Mouse (Mus musculus): Measurements from ENCODE around the gene Gm19345. TPM values are rescaled to one million over a fixed set of nuclear protein-coding genes. Genes with fewer than 3 reads are reported as not detected.

Gene Gm19345
- polyA plus RNA-seq, 1 experiment from 2014 or later = not detected

- WGBS = 67% methylated on average over 10 of the region's 10 CpGs
- Histone ChIP-seq H3K9me3 (no peaks in the 10 kb centered on the region), H3K4me1 (no peaks in the 10 kb centered on the region), H3K27me3 (peaks cover 9% of the 10 kb centered on the region; the same call in 1 of the 2 replicates), H3K36me3 (no peaks in the 10 kb centered on the region), H3K4me3 (no peak overlapping the region), H3K27ac (no peak overlapping the region), H3K9ac (no peak overlapping the region), H3K4me2 (no peak overlapping the region)
- ATAC-seq (ENCODE audit: insufficient number of reproducible peaks, low FRiP score, low TSS enrichment, low read depth) = no peak
These were observed 7.9 kb downstream of the Gm19345 start for GRCm38 (mm10) chr7:19859740-19860139.

GRCm38 (mm10) chr7:19861199-19861598 lies 9.4 kb downstream of the Gm19345 start, which contains the start of gene Ceacam16:
Ceacam16 (minus strand) TSS chr7:19861299.
- no peaks in the 10 kb centered on the region for H3K9me3 ChIP-seq
- H3K36me3 ChIP-seq = no peaks in the 10 kb centered on the region
- peaks cover 7% of the 10 kb centered on the region; the same call in 1 of the 2 replicates for H3K27me3 ChIP-seq
- H3K4me2 ChIP-seq = no peak within 1 kb of the TSS
- no peak for ATAC-seq (ENCODE audit: insufficient number of reproducible peaks, low FRiP score, low TSS enrichment, low read depth)
- no peak within 1 kb of the TSS for H3K4me3 ChIP-seq
- no peak within 1 kb of the TSS for H3K27ac ChIP-seq
- no peaks in the 10 kb centered on the region for H3K4me1 ChIP-seq
- H3K9ac ChIP-seq = no peak within 1 kb of the TSS
- WGBS = 78% methylated on average over 9 of the region's 9 CpGs

- H3K4me2 ChIP-seq = no peak overlapping the region
- no peak overlapping the region for H3K4me3 ChIP-seq
- no peaks in the 10 kb centered on the region for H3K4me1 ChIP-seq
- H3K9me3 ChIP-seq = no peaks in the 10 kb centered on the region
- H3K27ac ChIP-seq = no peak overlapping the region
- WGBS = 30% methylated on average over 2 of the region's 2 CpGs
- H3K27me3 ChIP-seq = no peaks in the 10 kb centered on the region
- no peak overlapping the region for H3K9ac ChIP-seq
- no peak for ATAC-seq (ENCODE audit: insufficient number of reproducible peaks, low FRiP score, low TSS enrichment, low read depth)
- H3K36me3 ChIP-seq = no peaks in the 10 kb centered on the region
These were observed 12.4 kb downstream of the Gm19345 start for GRCm38 (mm10) chr7:19864241-19864640.

- Histone ChIP-seq H3K9me3 (no peaks in the 10 kb centered on the region), H3K27ac (no peak overlapping the region), H3K4me3 (no peak overlapping the region), H3K4me1 (no peaks in the 10 kb centered on the region), H3K4me2 (no peak overlapping the region), H3K9ac (no peak overlapping the region), H3K27me3 (no peaks in the 10 kb centered on the region), H3K36me3 (no peaks in the 10 kb centered on the region)
- 81% methylated on average over 8 of the region's 8 CpGs for WGBS
- no peak for ATAC-seq (ENCODE audit: insufficient number of reproducible peaks, low FRiP score, low TSS enrichment, low read depth)
These were observed 13.6 kb downstream of the Gm19345 start for GRCm38 (mm10) chr7:19865246-19866036.

- Histone ChIP-seq H3K36me3 (no peaks in the 10 kb centered on the region), H3K9me3 (no peaks in the 10 kb centered on the region), H3K27me3 (no peaks in the 10 kb centered on the region), H3K27ac (no peak overlapping the region), H3K4me3 (no peak overlapping the region), H3K9ac (no peak overlapping the region), H3K4me1 (no peaks in the 10 kb centered on the region), H3K4me2 (no peak overlapping the region)
- 78% methylated on average over 6 of the region's 6 CpGs for WGBS
- ATAC-seq (ENCODE audit: insufficient number of reproducible peaks, low FRiP score, low TSS enrichment, low read depth) = no peak
These were observed 14.7 kb downstream of the Gm19345 start for GRCm38 (mm10) chr7:19866490-19866889.

GRCm38 (mm10) chr7:19867751-19868399 lies 16.1 kb downstream of the Gm19345 start:
- 81% methylated on average over 16 of the region's 16 CpGs for WGBS
- H3K9me3 ChIP-seq = no peaks in the 10 kb centered on the region
- no peak overlapping the region for H3K4me2 ChIP-seq
- H3K9ac ChIP-seq = no peak overlapping the region
- H3K4me3 ChIP-seq = no peak overlapping the region
- no peak overlapping the region for H3K27ac ChIP-seq
- no peaks in the 10 kb centered on the region for H3K36me3 ChIP-seq
- no peaks in the 10 kb centered on the region for H3K4me1 ChIP-seq
- ATAC-seq (ENCODE audit: insufficient number of reproducible peaks, low FRiP score, low TSS enrichment, low read depth) = no peak
- no peaks in the 10 kb centered on the region for H3K27me3 ChIP-seq

- Histone ChIP-seq H3K27ac (no peak overlapping the region), H3K4me3 (no peak overlapping the region), H3K27me3 (no peaks in the 10 kb centered on the region), H3K36me3 (no peaks in the 10 kb centered on the region), H3K9ac (no peak overlapping the region), H3K4me1 (no peaks in the 10 kb centered on the region), H3K4me2 (no peak overlapping the region), H3K9me3 (no peaks in the 10 kb centered on the region)
- no peak for ATAC-seq (ENCODE audit: insufficient number of reproducible peaks, low FRiP score, low TSS enrichment, low read depth)
- WGBS = 56% methylated on average over 10 of the region's 10 CpGs
These were observed 19.4 kb downstream of the Gm19345 start for GRCm38 (mm10) chr7:19871137-19871621.

- Histone ChIP-seq H3K4me3 (no peak overlapping the region), H3K4me2 (no peak overlapping the region), H3K9me3 (no peaks in the 10 kb centered on the region), H3K27ac (no peak overlapping the region), H3K4me1 (no peaks in the 10 kb centered on the region), H3K9ac (no peak overlapping the region), H3K36me3 (no peaks in the 10 kb centered on the region), H3K27me3 (no peaks in the 10 kb centered on the region)
- 38% methylated on average over 5 of the region's 5 CpGs for WGBS
- no peak for ATAC-seq (ENCODE audit: insufficient number of reproducible peaks, low FRiP score, low TSS enrichment, low read depth)
These were observed 20.3 kb downstream of the Gm19345 start for GRCm38 (mm10) chr7:19871943-19872601.

- Histone ChIP-seq H3K4me3 (no peak overlapping the region), H3K36me3 (no peaks in the 10 kb centered on the region), H3K27me3 (no peaks in the 10 kb centered on the region), H3K4me1 (no peaks in the 10 kb centered on the region), H3K9ac (no peak overlapping the region), H3K9me3 (no peaks in the 10 kb centered on the region), H3K4me2 (no peak overlapping the region), H3K27ac (no peak overlapping the region)
- no peak for ATAC-seq (ENCODE audit: insufficient number of reproducible peaks, low FRiP score, low TSS enrichment, low read depth)
- 53% methylated on average over 13 of the region's 13 CpGs for WGBS
These were observed 24.3 kb downstream of the Gm19345 start for GRCm38 (mm10) chr7:19875948-19876682.

GRCm38 (mm10) chr7:19876781-19877425 lies 25.1 kb downstream of the Gm19345 start:
- Histone ChIP-seq H3K4me2 (no peak overlapping the region), H3K9ac (no peak overlapping the region), H3K4me1 (no peaks in the 10 kb centered on the region), H3K9me3 (no peaks in the 10 kb centered on the region), H3K27me3 (no peaks in the 10 kb centered on the region), H3K27ac (no peak overlapping the region), H3K36me3 (no peaks in the 10 kb centered on the region), H3K4me3 (no peak overlapping the region)
- no peak for ATAC-seq (ENCODE audit: insufficient number of reproducible peaks, low FRiP score, low TSS enrichment, low read depth)
- 43% methylated on average over 14 of the region's 14 CpGs for WGBS

- no peak for ATAC-seq (ENCODE audit: insufficient number of reproducible peaks, low FRiP score, low TSS enrichment, low read depth)
- no peak overlapping the region for H3K9ac ChIP-seq
- H3K4me1 ChIP-seq = no peaks in the 10 kb centered on the region
- no peak overlapping the region for H3K27ac ChIP-seq
- no peaks in the 10 kb centered on the region for H3K9me3 ChIP-seq
- H3K4me3 ChIP-seq = no peak overlapping the region
- H3K36me3 ChIP-seq = no peaks in the 10 kb centered on the region
- H3K27me3 ChIP-seq = no peaks in the 10 kb centered on the region
- 73% methylated on average over 8 of the region's 8 CpGs for WGBS
- H3K4me2 ChIP-seq = no peak overlapping the region
These were observed 29.0 kb downstream of the Gm19345 start for GRCm38 (mm10) chr7:19880754-19881153.
